Mouse (Mus musculus): ENCODE results near the gene Gm20390. TPM values are rescaled to one million over a fixed set of nuclear protein-coding genes. Genes with fewer than 3 reads are reported as not detected.

Gm20390 gene
- not detected for polyA plus RNA-seq (2014; fragmentation: Illumina TruSeq; extraction: RNeasy Lipid Tissue Mini Kit (QIAGEN cat#74804); ENCODE audit: low read depth, low replicate concordance)

DNA sequence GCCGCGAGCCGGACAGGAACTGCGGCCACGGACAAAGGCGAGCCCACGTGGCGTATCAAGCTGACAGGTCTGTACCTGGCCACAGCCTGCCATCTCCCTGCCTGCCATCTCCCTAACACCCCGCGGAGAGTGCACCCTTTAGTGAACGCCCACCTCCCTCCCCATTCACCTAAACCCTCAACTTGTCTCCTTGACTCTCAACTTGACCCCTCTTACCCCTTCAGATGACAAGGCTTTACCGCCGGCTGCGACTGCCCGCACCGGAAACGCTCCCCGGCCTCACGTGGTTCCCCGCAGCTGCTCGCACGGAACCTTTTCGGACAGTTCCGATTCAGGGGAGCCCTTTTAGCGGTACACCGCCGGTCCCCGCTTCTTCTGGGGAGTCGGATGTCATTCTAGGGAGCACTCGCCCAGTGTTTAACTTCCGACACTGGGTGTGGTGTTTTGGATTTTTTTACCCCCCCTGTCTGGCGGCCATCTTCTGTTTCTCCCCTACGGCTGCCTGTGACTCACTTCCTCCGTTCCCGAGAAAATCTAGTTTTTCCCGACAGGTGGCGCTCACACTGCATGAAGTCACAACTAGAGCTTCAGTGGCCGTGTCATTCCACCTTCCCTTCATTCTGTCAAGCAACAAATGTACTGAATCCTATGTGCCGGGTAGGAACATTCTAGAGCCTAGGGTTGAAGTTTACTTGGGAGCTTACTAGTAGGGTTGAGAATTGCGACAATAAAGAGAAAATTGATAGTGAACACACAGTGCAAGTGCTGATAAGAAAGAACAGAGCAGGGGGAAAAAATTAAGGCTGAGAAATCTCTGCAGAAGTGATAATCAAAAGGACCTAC, at the start of gene Gm20390, which contains the start of gene Nme1:
TSS of gene Gm20390 (minus strand) at position 289 of the 843 bp plus-strand sequence.
TSS of gene Nme1 (minus strand) at position 517 of the 843 bp plus-strand sequence.

DNA sequence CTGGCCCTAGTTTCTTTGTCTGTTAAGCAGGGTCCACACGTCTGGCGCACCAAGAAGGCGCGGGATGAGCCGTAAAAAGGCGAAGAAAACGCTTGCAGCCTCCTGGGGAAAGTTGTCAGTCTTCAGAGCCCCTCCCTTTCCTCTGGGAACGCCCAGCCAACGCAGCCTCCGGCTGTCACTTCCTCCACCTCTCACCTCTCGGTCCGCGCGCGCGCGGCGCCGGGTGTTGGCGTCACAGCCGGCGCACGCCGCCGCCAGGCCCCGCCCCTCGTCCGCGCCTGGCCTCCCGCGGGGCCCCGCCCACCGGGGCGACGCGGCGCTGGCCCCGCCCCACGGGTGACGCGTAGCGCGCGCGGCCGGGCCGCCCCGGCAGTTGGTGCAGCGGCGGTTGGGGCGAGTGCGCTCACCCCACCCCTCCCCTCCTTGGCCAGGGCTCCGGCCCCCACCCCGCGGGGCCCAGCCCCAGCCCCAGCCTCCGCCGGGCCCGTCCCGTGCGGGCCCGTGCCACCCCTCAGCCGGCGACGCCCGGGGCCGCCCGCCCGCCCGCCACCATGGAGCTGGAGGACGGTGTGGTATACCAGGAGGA, 27.7 kb upstream of the Gm20390 start, which contains the start of gene Spag9:
TSS of gene Spag9 (plus strand) at position 372 of the 586 bp plus-strand sequence.

DNA sequence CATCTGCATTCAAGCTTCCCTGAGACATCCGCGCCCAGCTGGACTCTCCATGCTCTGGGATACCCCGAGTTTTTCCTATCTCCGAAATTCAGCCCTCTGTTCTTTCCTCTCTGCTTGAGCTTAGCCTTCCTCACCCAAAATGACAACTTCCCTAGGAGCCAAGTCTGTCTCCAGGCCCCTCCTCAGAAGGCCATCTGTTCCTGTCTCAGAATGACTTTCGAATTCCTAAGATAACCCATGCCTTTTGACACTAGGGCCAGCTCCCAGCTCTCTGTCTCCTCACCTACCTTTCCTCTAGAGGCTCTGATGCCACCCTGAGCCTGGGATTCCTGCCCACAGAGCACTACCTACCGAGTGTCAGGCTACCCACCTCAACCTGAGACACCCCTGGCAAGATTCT, 11.9 kb downstream of the Gm20390 start, which contains the start of gene Nme2:
TSS of gene Nme2 (minus strand) at position 101 of the 400 bp plus-strand sequence.

Other genes with a start within 250 kb of the Gm20390 start
- gene Utp18, start 82.5 kb downstream of the Gm20390 start, polyA plus RNA-seq (2014; fragmentation: Illumina TruSeq; extraction: RNeasy Lipid Tissue Mini Kit (QIAGEN cat#74804); ENCODE audit: low read depth, low replicate concordance) = 38.7 TPM
- 76.6 TPM for gene Mbtd1, start 82.4 kb downstream of the Gm20390 start, polyA plus RNA-seq (2014; fragmentation: Illumina TruSeq; extraction: RNeasy Lipid Tissue Mini Kit (QIAGEN cat#74804); ENCODE audit: low read depth, low replicate concordance)
- gene Nme2, start 12.0 kb downstream of the Gm20390 start, polyA plus RNA-seq (2014; fragmentation: Illumina TruSeq; extraction: RNeasy Lipid Tissue Mini Kit (QIAGEN cat#74804); ENCODE audit: low read depth, low replicate concordance) = 74.3 TPM
- gene Nme1, start 228 bp upstream of the Gm20390 start, polyA plus RNA-seq (2014; fragmentation: Illumina TruSeq; extraction: RNeasy Lipid Tissue Mini Kit (QIAGEN cat#74804); ENCODE audit: low read depth, low replicate concordance) = 7.1 TPM
- 133 TPM for gene Spag9, start 27.8 kb upstream of the Gm20390 start, polyA plus RNA-seq (2014; fragmentation: Illumina TruSeq; extraction: RNeasy Lipid Tissue Mini Kit (QIAGEN cat#74804); ENCODE audit: low read depth, low replicate concordance)
- 330 TPM for gene Tob1, start 243.2 kb upstream of the Gm20390 start, polyA plus RNA-seq (2014; fragmentation: Illumina TruSeq; extraction: RNeasy Lipid Tissue Mini Kit (QIAGEN cat#74804); ENCODE audit: low read depth, low replicate concordance)